Mouse (Mus musculus) NIH3T3 (cell line): ENCODE measurements around the gene 6030408B16Rik.

Experiments
- DNase-seq: peaks from one replicate; pipeline ENCODE4 v3.0.0-alpha.2; 2012; ENCODE audit warnings: low read depth

The 6030408B16Rik gene

GRCm38 (mm10) chr15:101267053-101268032, 25.7 kb upstream of the 6030408B16Rik start:
- peak; percentile 67 for DNase-seq

GRCm38 (mm10) chr15:101270101-101270820, 22.8 kb upstream of the 6030408B16Rik start:
- DNase-seq: no peak

- DNase-seq: no peak
Measured at GRCm38 (mm10) chr15:101271107-101271506, 21.9 kb upstream of the 6030408B16Rik start.

- DNase-seq: no peak
Measured at GRCm38 (mm10) chr15:101271513-101271912, 21.5 kb upstream of the 6030408B16Rik start.

- DNase-seq: no peak
Measured at GRCm38 (mm10) chr15:101274380-101274779, 18.6 kb upstream of the 6030408B16Rik start.

- DNase-seq: no peak
Measured at GRCm38 (mm10) chr15:101277351-101277899, 15.6 kb upstream of the 6030408B16Rik start.

GRCm38 (mm10) chr15:101278589-101278988, 14.4 kb upstream of the 6030408B16Rik start:
- DNase-seq: no peak

- peak; percentile 46 for DNase-seq
Measured at GRCm38 (mm10) chr15:101279430-101279999, 13.5 kb upstream of the 6030408B16Rik start.

- DNase-seq: no peak
Measured at GRCm38 (mm10) chr15:101282471-101282870, 10.5 kb upstream of the 6030408B16Rik start.

- peak; percentile 93 for DNase-seq
Measured at GRCm38 (mm10) chr15:101283183-101283910, 9.7 kb upstream of the 6030408B16Rik start.

- DNase-seq: peak; percentile 95
Measured at GRCm38 (mm10) chr15:101283911-101284750, 8.9 kb upstream of the 6030408B16Rik start, which contains the start of gene Atg101. TSS of gene Atg101 (plus strand) at chr15:101284272.

GRCm38 (mm10) chr15:101286129-101286770, 6.8 kb upstream of the 6030408B16Rik start:
- DNase-seq: peak; percentile 69

GRCm38 (mm10) chr15:101287361-101287760, 5.7 kb upstream of the 6030408B16Rik start:
- no peak for DNase-seq

- DNase-seq: no peak
Measured at GRCm38 (mm10) chr15:101290354-101290753, 2.7 kb upstream of the 6030408B16Rik start.

- DNase-seq: no peak
Measured at GRCm38 (mm10) chr15:101292012-101292411, 1.0 kb upstream of the 6030408B16Rik start.

GRCm38 (mm10) chr15:101294028-101294894, 1.2 kb downstream of the 6030408B16Rik start:
- no peak for DNase-seq

GRCm38 (mm10) chr15:101295106-101295505, 2.1 kb downstream of the 6030408B16Rik start:
- DNase-seq: no peak

GRCm38 (mm10) chr15:101295616-101296015, 2.6 kb downstream of the 6030408B16Rik start:
- no peak for DNase-seq

GRCm38 (mm10) chr15:101296091-101296490, 3.1 kb downstream of the 6030408B16Rik start:
- no peak for DNase-seq
